Mouse (Mus musculus): ENCODE measurements around the gene Gm7137.

GRCm38 (mm10) chr10:77826951-77827350 lies 39.0 kb upstream of the Gm7137 start, which contains the start of gene Krtap10-4:
- no peak for TF ChIP-seq POLR2A (IDR thresholded peaks at IDR 0.05; ENCODE audit: insufficient read length, low read depth)
- TF ChIP-seq E2F4 (IDR thresholded peaks at IDR 0.05; ENCODE audit: insufficient read depth): no peak
- no peak for TF ChIP-seq MAX (IDR thresholded peaks at IDR 0.05; ENCODE audit: low read depth)
- TF ChIP-seq CEBPB (IDR thresholded peaks at IDR 0.05; ENCODE audit: insufficient read depth, poor library complexity, severe bottlenecking): no peak
- TF ChIP-seq TCF3 (IDR thresholded peaks at IDR 0.05; ENCODE audit: insufficient read length, low read depth): no peak
- no peak for TF ChIP-seq POLR2AphosphoS2 (IDR thresholded peaks at IDR 0.05; ENCODE audit: insufficient read length, low read depth)
- TF ChIP-seq TCF12 (IDR thresholded peaks at IDR 0.05; ENCODE audit: insufficient read depth, poor library complexity, severe bottlenecking): no peak
- TF ChIP-seq USF1 (IDR thresholded peaks at IDR 0.05; ENCODE audit: low read depth): no peak

Data from myocyte (in vitro differentiated cells).